ENCODE assay signal across 23 mouse cellular contexts in genomic region chr2:164777246-164778014, GRCm38 (mm10). TPM values are rescaled to one million over a fixed set of nuclear protein-coding genes. Genes with fewer than 3 reads are reported as not detected.
"Had no signal": no experiment of that assay in that cellular context is flagged by ENCODE, and none has a peak within 500 bp of the region (broad histone marks: within the 10 kb centered on the region; RNA-seq: fewer than 3 reads in every experiment).

No protein-coding gene starts in this region.

- H3K4me1 ChIP-seq: limb, embryonic 12.5 days; midbrain, embryonic 12.5 days; midbrain, embryonic 15.5 days; neural tube, embryonic 13.5 days had no signal

- H3K36me3 ChIP-seq: midbrain, embryonic 15.5 days; neural tube, embryonic 13.5 days had no signal

- H3K27me3 ChIP-seq: kidney, embryonic 15.5 days; lung, embryonic 15.5 days; midbrain, embryonic 15.5 days; neural tube, embryonic 13.5 days had no signal

- H3K4me3 ChIP-seq: kidney, embryonic 15.5 days; left cerebral cortex, adult 2 months; limb, embryonic 12.5 days; liver, embryonic 12.5 days; liver, embryonic 15.5 days; lung, embryonic 15.5 days; midbrain, embryonic 12.5 days; midbrain, embryonic 15.5 days; neural tube, embryonic 13.5 days had no signal

- ATAC-seq: liver, embryonic 12.5 days; midbrain, embryonic 15.5 days had no signal

- H3K9me3 ChIP-seq: kidney, embryonic 15.5 days; limb, embryonic 12.5 days; liver, embryonic 12.5 days; liver, embryonic 15.5 days; lung, embryonic 15.5 days; midbrain, embryonic 12.5 days; midbrain, embryonic 15.5 days; neural tube, embryonic 13.5 days had no signal

- H3K9ac ChIP-seq: kidney, embryonic 15.5 days; limb, embryonic 12.5 days; liver, embryonic 12.5 days; liver, embryonic 15.5 days; lung, embryonic 15.5 days; midbrain, embryonic 12.5 days; midbrain, embryonic 15.5 days; neural tube, embryonic 13.5 days had no signal

- H3K27ac ChIP-seq: kidney, embryonic 15.5 days; left cerebral cortex, adult 2 months; limb, embryonic 12.5 days; liver, embryonic 12.5 days; liver, embryonic 15.5 days; lung, embryonic 15.5 days; midbrain, embryonic 12.5 days; midbrain, embryonic 15.5 days; neural tube, embryonic 13.5 days had no signal

- DNase-seq: kidney, postnatal 10 days; kidney, postnatal 36 days; layer of hippocampus, postnatal 36 days; liver; lung, adult 18-20 months; lung, postnatal 10 days; lung, postnatal 36 days; thymus, adult 18-20 months; thymus, postnatal 36 days had no signal

- H3K4me2 ChIP-seq: kidney, embryonic 15.5 days; limb, embryonic 12.5 days; liver, embryonic 12.5 days; liver, embryonic 15.5 days; lung, embryonic 15.5 days; midbrain, embryonic 12.5 days; midbrain, embryonic 15.5 days; neural tube, embryonic 13.5 days had no signal

RNA-seq across cellular contexts. Expression of gene Tnnc2, which starts 2.3 kb away (rescaled TPM):
- total RNA-seq: layer of hippocampus, postnatal 10 days; layer of hippocampus, postnatal 36 days; left cerebral cortex, postnatal 10 days; neutrophil, adult 5-6 weeks had no signal
- polyA plus RNA-seq: midbrain, embryonic 15.5 days; small intestine, adult 2 months; spleen, adult 2 months had no signal
